In the genomic region with DNA sequence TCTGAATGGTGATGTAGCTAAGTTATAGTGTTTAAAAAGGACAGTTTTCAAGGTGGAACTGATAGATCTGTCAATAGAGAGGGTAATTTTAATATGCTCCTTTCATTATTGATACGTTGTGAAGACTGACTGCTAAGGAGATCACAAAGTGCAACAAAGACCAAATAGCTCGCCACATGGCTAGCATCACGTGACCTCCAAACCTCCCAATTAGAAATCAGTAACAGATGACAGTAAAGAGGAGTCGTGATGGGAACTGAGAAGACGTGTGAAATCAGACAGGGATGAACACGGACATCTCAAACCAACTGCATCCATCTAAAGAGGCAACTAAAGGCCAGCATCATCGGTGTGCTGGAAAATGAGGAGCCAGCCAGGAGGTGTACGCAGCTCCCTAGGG, we compare ENCODE assay signal across 14 mouse cellular contexts. TPM values are rescaled to one million over a fixed set of nuclear protein-coding genes. Genes with fewer than 3 reads are reported as not detected.
"Had no signal": no experiment of that assay in that cellular context is flagged by ENCODE, and none has a peak within 500 bp of the region (broad histone marks: within the 10 kb centered on the region; RNA-seq: fewer than 3 reads in every experiment).

No protein-coding gene starts in this region.

- H3K9me3 ChIP-seq: liver, embryonic 13.5 days; midbrain, embryonic 12.5 days had no signal

- H3K9ac ChIP-seq: liver, embryonic 13.5 days; midbrain, embryonic 12.5 days had no signal

- H3K4me3 ChIP-seq: layer of hippocampus, adult 2 months; liver, embryonic 13.5 days; midbrain, embryonic 12.5 days had no signal

- H3K27ac ChIP-seq: kidney, postnatal 0 days; layer of hippocampus, adult 2 months; liver, embryonic 13.5 days; midbrain, embryonic 12.5 days had no signal

- H3K4me2 ChIP-seq: liver, embryonic 13.5 days; midbrain, embryonic 12.5 days had no signal

- H3K4me1 ChIP-seq: liver, embryonic 13.5 days had no signal

- DNase-seq: kidney, adult 2 months; kidney, postnatal 25 days; layer of hippocampus, adult 9-11 months; liver, embryonic 13.5 days; lung, adult 2 months; lung, postnatal 14 days; lung, postnatal 4 days; thymus, postnatal 36 days had no signal

- H3K27me3 ChIP-seq: liver, embryonic 13.5 days; midbrain, embryonic 12.5 days had no signal

- ATAC-seq: midbrain, embryonic 16.5 days had no signal

- H3K36me3 ChIP-seq: liver, embryonic 13.5 days; midbrain, embryonic 12.5 days had no signal

RNA-seq across cellular contexts. Expression of gene Ephb1, which starts 15.6 kb away (rescaled TPM):
- total RNA-seq: megakaryocyte progenitor cell, adult 5-6 weeks; monocyte, adult 5-6 weeks had no signal
